Mouse (Mus musculus): ENCODE results near the gene Slc35c2.

The Slc35c2 gene

GRCm38 (mm10) chr2:165287202-165287984 is at the start of gene Slc35c2:
Gene Slc35c2 (minus strand): TSS chr2:165287869.
- DNase-seq (ENCODE audit: low read depth, low spot score): peak; percentile 89

DNA sequence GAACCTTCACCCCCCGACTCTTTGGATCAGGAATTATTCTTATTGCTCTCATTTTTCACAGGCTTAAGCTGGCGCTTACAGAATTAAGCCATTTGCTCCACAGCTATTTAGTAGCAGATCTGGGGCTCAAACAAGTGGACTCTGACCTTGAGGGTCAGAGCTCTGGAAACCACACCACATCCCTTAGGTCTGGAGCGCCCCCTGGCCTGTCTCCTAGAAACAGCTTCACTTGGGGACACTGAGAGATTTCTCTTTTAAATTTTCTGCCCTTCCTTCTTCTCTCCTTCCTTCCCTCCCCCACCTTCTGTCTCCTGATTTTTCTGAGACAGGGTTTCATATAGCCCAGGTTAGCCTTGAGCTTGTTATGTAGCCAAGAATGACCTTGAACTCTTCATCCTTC is 49.5 kb upstream of the Slc35c2 start:
- peak; percentile 57 for DNase-seq (ENCODE audit: low read depth, low spot score)

- no peak for DNase-seq (ENCODE audit: low read depth, low spot score)
Measured at GRCm38 (mm10) chr2:165332610-165333210, 45.0 kb upstream of the Slc35c2 start.

DNA sequence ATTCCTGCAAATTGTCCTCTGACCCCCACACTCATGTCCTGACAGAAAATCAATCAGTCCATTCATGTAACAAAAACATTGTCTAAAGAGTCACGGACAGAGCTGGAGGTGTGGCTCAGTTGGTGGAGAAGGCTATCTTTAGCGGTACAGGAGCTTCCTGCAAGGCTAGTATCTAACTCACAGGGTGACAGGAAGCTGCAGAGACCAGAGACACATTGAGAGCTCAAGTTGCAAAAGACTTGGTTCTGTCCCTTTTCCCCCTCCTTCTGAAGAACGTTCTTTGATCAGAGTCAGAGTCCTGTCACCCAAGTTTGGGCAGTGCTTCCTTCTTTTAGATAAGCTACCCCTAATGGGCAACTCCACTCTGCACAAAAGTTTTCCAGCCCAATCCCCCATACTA is 42.0 kb upstream of the Slc35c2 start:
- no peak for DNase-seq (ENCODE audit: low read depth, low spot score)

DNA sequence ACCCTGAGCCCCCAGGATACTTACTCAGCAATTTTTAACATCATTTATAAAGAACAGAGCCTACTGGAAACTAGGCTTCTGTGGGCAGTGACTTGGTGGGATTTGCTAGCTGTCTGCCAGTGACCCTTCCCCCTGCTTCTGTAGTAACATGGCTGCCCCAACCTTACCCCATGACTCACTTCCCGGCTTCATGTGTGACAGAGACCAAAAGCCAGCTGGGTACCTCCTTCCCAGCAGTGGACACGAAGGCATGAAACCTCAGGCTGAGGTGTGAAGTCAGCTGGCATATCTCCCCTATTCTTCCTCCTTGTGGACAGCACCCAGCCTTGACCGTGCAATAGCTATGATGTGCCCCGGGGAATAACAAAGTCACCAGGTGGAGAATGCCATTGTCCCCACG is 41.1 kb upstream of the Slc35c2 start:
- no peak for DNase-seq (ENCODE audit: low read depth, low spot score)

DNA sequence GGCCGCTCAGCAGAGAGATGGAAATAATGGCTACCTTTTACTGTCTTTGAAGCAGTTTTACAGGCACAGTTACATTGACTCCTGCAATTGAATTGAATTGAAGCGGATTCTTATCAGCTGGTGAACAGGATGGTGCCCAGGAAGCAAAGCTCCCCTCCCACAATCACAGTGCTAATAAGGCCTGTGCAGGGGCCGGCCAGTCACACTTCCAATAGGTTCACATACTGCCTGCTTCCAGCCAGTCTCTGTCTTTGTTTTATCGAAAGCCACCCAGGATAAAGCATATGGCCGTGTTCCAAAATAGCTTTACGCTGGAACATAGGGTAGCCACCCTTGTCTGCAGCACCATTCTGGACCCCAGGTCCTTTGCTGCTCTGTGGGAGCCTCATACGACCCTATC is 39.7 kb upstream of the Slc35c2 start:
- no peak for DNase-seq (ENCODE audit: low read depth, low spot score)

GRCm38 (mm10) chr2:165326304-165327190 is 38.9 kb upstream of the Slc35c2 start, which contains the start of gene Elmo2:
Gene Elmo2 (minus strand): TSS chr2:165326479.
- DNase-seq (ENCODE audit: low read depth, low spot score): peak; percentile 97

DNA sequence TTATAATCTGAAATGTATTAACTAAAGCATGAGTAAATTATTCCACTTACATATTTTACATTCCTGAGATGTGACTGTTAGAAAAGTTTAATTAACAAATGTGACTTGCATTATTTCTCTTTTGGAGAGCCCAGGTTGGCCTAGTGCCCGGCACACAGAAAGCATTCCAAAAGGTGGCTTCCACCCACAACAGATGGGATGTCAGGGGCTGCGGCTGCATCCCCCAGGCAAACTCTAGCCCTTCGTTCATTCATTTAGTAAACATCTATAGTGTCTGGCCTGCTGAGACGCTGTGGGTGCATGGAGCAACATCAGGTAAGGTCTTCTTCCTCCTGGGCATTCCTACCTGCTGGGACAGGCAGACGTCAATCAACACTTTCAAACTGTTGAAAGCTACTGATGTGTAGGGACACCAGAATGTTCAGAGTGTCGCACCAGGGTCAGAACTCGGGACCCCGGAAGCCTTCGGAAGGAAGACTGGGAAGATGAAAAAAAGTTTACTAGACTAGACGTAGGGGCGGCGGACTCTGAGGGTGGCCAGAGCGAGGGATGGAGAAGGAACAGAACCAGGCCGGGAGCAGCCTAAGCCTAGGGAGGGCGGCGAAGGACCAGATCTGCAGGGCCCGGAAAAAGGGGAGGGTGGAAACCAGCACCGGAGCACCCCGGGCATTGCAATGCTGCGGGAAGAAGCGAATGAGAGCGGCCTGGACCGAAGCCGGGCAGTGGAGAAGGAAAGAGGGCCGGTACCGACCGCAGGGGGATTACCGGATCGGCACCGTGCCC is 38.0 kb upstream of the Slc35c2 start:
- no peak for DNase-seq (ENCODE audit: low read depth, low spot score)

GRCm38 (mm10) chr2:165323928-165324327 is 36.3 kb upstream of the Slc35c2 start:
- no peak for DNase-seq (ENCODE audit: low read depth, low spot score)

DNA sequence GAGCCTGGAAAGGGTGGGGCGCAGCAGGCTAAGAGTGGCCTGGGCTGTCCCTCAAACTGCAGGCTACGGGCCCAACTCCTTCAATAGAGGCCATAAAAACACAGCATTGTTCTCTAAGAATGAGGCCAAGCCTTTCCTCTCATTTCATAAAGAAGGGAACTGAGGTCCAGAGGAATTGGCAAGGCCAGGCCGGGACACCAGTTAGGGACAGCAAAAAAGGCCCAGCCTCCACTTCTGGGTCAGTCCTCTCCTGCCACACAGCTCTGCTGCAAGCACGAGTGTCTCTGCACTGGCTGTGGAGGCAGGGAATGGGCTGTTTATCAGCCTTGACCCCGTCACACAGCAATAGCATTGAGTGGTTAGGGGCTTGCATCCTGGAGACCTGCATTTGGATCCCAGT is 35.8 kb upstream of the Slc35c2 start:
- DNase-seq (ENCODE audit: low read depth, low spot score): no peak

DNA sequence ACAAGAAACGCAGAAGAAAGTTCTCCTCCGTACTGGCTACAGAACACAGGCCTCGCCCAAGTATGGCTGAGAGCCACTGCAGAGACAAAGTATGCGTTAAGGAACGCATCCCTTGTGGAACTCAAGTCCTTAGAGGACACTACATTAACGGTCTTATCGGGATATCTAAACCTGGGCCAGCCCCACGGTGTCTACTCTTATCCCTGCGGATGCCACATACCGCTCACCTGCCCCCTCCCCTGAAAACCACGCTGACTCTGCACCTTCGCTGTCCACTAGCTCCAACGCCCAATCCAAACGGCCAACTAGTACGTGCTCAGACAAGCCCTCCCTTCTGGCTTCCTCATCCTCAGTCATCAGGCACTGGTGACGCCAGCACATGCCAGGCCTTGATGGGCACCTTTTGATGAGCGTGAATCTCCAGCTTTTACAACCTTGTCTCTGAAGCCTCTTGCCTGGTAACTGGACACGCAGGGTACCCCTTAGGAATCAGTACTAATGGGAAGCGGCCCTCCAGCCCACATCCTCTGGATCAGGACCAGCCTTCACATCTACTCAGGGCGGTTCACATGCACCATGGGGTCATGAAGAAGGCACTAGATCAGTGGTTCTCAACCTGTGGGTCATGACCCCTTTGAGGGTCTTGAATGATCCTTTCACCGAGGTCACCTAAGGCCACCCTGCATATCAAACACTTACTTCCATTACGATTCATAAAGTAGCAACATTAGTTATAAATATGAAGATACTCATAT is 34.5 kb upstream of the Slc35c2 start:
- DNase-seq (ENCODE audit: low read depth, low spot score): no peak

DNA sequence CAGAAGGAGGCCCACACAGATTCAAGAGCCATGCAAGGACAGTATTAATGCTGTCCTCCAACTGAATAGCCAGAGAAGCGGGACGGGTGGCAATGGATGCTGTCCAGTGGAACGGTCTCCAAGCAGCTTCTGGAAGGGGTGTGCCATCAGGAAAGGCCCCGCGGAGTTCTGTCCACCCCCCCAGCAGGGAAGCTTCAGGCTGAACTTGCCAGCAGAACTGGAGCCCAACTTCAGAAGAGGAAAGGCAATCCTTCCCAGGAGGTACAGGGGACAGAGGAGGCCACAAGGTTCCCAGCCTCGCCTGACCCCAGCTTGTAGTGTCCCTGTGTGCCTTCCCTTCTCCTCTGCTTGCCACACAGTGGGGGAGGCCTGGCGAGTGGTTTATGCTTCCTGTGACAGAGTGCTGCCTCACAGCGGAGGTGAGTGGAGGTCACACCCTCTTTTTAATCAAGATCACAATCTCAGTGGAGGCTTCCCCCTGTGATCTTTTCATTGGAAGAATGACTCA is 33.8 kb upstream of the Slc35c2 start:
- no peak for DNase-seq (ENCODE audit: low read depth, low spot score)

DNA sequence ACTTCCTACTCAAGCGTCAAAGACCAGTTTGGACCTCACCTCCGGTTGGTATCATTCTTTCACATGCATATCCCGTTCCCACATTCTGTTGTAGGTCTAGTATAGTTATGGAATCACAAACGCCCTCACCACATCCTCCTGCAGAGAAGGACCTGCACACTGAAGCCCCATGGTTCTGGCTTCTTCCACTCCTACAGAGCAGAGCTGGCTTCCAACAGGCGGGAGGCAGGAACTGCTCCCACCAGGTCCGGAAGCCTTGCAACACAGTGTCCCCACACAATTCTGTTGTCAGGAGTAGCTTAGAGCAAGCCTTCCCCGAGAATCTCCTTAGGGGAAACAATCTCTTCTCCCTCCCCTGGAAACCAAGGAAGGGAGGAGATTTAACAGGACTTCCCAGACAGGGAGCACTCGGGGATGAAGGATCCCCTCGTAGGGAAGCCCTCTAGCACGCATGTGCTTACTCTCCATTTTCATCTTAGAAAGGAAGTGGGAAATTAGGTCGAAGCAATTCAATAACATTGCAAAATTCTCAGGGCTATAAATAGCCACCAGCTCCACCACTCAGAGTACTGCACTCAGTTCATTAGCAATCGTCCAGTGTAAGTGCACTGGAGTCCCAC is 33.0 kb upstream of the Slc35c2 start:
- DNase-seq (ENCODE audit: low read depth, low spot score): no peak

DNA sequence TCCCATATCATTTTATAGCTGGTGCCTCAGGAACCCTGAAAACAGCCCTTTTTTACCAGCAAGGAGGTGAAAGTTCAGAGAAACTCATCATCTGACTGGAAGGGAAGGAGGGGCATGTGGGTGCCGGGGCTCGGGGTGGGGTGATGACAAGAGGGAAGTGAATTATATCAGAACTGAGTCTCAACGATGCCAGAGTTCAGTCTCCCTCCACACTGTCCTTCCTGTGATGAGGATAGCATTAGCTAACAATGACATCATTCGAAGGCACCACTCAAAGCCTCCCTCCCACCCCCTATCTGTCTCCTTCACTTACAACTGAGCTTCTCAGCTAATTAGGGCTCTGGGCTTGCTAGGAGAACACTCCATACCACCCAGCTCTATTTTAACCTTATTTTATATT is 31.8 kb upstream of the Slc35c2 start:
- no peak for DNase-seq (ENCODE audit: low read depth, low spot score)

DNA sequence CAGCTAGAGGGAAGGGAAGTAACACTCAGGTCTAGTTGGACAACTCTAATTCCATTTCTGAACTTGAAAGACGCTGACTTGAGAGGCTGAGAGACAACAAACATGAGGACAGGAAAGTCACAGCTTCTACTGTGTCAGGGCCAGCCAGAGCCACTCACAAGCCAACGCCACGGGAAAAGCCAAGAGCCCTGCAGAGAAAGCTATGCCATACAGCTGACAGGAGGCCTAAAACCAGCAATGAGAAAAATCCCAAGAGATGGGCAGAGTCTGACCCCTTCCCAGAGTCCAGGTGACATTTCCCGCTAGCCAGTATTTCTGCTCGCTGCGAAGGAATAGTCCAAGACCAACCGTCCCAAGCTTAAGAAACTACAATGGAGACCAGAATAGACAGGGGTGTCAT is 31.3 kb upstream of the Slc35c2 start:
- no peak for DNase-seq (ENCODE audit: low read depth, low spot score)

DNA sequence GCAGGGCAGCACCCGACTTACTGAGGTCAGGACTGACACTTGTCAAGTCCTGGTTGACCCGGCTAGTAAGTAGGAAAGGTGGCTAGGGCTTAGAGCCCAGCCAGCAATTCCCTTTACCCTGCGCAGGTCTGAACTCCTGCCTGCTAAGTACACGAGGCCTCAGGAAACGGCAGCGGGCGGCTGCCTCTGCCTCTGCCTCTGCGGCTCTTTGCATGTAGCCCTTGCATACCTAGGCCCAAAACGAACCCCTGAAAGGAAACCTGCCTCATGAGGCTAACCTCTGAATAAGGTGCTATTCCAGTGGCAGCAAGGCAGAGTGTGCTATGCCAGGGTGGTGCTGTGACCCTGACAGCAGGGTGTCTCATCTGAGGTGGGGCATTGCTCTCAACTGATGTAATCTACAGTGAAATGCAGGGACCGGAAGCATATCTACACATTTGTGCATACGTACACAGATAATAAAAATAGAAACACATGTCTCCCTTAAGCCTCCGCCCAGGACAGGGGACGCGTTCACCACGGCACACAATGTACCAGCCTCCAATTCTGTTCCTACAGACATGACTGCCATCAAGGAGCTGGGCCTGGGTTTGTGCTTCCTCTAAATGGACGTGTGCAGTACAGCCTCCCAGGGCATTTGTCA is 30.1 kb upstream of the Slc35c2 start:
- DNase-seq (ENCODE audit: low read depth, low spot score): no peak

- peak; percentile 72 for DNase-seq (ENCODE audit: low read depth, low spot score)
Measured at GRCm38 (mm10) chr2:165316837-165317473, 29.3 kb upstream of the Slc35c2 start.

DNA sequence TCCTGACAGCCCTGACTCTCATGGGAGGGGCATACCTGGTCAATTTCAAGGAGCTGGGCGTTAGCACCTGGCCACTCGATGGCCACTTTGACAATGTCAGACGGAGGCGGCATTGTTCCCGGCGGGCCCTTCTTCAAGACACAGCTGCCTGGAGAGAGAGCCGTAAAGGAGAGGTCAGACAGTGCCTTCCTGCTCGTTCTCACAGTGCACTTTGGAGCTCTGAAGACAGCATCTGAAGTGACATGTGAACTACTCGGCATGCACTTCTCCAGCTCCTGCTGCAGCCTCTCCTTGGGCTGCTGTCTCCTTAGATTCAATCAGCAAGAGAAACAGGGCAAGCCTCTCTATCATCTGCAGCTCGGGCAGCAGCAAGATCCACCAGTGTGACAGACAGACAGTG is 28.5 kb upstream of the Slc35c2 start:
- no peak for DNase-seq (ENCODE audit: low read depth, low spot score)

- DNase-seq (ENCODE audit: low read depth, low spot score): no peak
Measured at GRCm38 (mm10) chr2:165314197-165314596, 26.5 kb upstream of the Slc35c2 start.
